Mouse (Mus musculus): ENCODE measurements at regions not wholly inside any gene's neighbourhood (a gene's known extent, or its start where the extent isn't known, plus 50 kb on each side); places are given as distances from the start of the nearest gene placed in this dataset.
"Not testable (repeated sequence)": the region's sequence is repeated elsewhere in the genome, so short reads cannot be mapped to it uniquely, and the experiment has no call there.

DNA sequence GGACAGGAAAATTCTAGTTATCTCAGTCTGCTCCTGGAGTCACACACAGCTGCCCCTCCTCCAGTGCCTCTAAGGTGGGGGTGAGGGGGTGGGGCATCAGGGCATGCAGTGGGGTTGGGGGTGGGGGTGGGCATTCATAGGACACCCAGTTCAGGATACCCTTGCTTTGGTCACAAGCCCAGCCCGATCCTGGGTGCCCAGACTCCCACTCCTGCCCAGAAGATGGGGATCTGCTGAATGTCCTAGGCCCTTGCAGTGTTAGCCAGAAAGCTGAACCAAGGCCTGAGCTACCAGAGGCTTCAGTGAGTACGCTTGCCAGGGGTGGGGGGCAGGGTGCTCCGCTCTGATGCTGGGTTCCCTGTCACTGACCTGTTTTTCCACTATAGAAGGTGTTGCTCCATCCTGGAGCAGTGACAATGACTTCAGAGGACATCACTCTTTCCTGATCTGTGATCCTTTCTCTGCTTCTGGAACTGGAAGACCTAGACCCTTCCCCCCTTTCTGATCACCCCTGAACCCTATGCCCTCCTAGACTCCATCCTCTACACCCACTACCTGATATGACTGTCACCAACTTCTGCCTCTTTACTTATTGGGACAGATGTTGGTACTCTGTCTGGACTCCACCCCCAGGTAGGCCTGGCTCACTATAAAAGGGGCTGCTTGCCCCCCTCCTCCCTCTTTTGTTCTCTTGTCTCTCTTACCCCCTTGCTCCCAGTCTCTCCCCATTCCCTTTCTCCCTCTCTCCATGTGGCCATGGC, 92.1 kb upstream of the Zfp746 start:
- POLR2A ChIA-PET = interaction anchor here in 2 of 4 experiments (0.6 to 0.7 kb wide), 2 partner anchors 218 to 376 kb away, joined by 3 read pairs; no protein-coding TSS in a partner anchor
- CTCF ChIA-PET = interaction anchor here in 3 of 4 experiments (0.6 to 0.8 kb wide), 11 partner anchors 193 to 692 kb away, joined by 3 to 9 read pairs (median 5); partner anchors contain the start of gene Krba1 (in 1 of the 3)

DNA sequence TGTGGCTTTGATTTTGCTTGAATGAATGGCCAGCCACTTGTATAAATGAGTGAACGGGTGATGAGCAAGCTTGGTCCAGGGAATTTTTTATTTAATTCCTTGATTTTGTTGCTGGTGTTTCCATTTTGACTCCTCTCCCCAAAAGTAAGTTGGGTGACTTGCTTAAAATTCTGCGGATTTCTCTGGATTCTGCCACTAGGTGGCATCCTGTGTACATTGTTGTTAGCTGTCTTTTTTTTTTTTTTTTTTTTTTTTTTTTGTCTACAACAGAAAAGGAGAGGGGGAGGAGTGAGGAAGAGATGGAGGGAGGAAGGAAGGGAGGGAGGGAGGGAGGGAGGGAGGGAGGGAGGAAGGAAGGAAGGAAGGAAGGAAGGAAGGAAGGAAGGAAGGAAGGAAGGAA, 91.5 kb upstream of the Zfp746 start:
- POLR2A ChIA-PET = interaction anchor here in 2 of 4 experiments (0.6 to 0.7 kb wide), 2 partner anchors 218 to 377 kb away, joined by 3 read pairs; no protein-coding TSS in a partner anchor
- CTCF ChIA-PET = interaction anchor here (0.6 to 0.8 kb wide), 16 partner anchors 192 to 1223 kb away, joined by 3 to 9 read pairs (median 5); partner anchors contain the start of gene Krba1 (in 1 of the 4)

DNA sequence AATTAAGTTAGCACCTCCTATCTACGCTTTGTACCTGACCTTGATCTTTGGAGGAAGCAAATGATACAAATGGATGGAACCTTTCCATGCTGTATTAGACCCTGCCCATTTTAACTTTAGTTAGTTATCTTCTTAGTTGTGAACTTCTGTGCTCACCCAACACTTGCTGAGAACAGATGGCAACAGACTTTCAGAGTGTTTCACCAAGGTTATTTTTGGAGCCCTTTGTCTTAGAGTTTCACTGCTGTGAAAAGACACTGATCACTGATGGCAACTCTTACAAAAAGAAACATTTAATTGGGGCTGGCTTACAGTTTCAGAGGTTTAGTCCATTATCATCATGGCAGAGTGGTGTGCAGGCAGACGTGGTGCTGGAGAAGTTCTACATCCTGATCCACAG, 88.8 kb upstream of the Zfp746 start:
- POLR2A ChIA-PET = interaction anchor here in 1 of 4 experiments (0.6 kb wide), 1 partner anchor 267 kb away, joined by 3 read pairs; no protein-coding TSS in a partner anchor

DNA sequence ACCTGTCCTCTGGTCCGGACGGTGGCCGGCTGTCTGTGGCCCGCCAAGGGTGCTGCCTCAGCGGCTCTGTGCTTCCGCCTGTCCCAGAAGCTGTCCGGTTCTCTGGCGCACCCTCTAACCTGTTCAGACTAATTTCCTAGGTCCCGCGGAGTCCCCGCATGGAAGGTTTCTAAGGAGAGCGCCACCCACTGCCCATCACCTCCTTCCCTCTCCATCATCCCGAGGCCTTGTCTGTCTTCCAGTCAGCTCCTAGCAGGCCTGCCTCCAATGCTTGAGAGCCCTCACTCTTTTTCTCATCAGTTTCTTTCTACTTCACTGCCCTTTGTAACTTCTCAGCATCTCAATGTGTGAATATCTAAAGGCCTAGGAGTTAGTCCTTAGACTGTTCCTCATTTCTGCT, 86.4 kb upstream of the Zfp746 start:
- CTCF ChIA-PET = interaction anchor here in 1 of 4 experiments (1.0 kb wide), 1 partner anchor 473 kb away, joined by 3 read pairs; no protein-coding TSS in a partner anchor
- POLR2A ChIA-PET = not testable (repeated sequence)

More for the DNA sequence above, 88.8 kb upstream of the Zfp746 start:
- CTCF ChIA-PET = no interaction called here

DNA sequence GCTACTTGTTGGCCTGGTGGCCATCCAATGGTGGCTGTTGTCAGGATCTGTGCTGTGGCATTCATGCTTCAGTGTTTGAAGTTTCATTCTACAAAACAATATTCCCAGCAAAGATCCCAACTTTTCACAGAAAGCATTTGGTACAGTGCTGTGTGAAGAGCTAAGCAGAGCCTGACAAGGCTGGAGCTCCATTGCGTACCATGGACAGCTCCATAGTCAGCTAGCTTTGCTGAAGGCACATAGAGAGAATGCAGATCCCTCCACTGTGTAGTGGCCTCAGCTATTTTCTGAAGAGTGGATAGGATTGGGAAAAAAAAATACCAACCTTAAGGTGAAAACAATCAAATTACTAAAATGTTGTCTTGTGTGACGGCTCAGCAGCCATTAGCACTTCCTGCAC, 50.5 kb upstream of the Zfp746 start:
- ChIA-PET CTCF (no interaction called here), POLR2A (no interaction called here)
